Mouse (Mus musculus): ENCODE results near the gene Mtch1. TPM values are rescaled to one million over a fixed set of nuclear protein-coding genes. Genes with fewer than 3 reads are reported as not detected.
A peak's percentile ranks its signal among the peaks of the same experiment; 100 is the strongest.

Mtch1 gene
- polyA plus RNA-seq, 1 experiment from 2014 or later = 189 TPM

DNA sequence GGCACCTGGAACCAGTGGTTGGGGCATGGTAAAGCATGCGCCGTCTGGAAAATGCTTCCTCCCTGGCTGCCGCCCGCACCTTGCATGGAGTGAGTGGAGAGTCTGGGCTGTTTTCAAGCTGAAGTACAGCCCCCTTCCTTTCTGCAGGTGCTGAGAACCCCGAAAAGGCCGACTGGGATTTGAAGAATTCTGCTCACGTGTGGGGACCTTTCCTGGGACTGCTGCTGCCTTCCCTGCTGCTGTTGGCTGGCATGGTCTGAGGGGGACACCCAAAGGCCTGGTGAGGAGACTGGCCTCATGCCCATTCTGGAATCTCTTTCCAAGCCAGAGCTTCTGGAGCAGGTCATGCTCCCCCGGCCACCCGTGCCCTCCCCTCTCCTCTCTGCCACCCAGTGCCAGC is 20.0 kb downstream of the Mtch1 start:
- Histone ChIP-seq H3K9ac (ENCODE audit: low read length) (no peak overlapping the region), H3K27me3 (ENCODE audit: control insufficient read depth, insufficient read depth, low read length) (no peaks in the 10 kb centered on the region), H3K36me3 (ENCODE audit: control insufficient read depth, insufficient read depth, low read length) (peaks cover 11% of the 10 kb centered on the region), H3K4me3 (ENCODE audit: low read depth, low read length) (no peak overlapping the region), H3K4me1 (replicated peaks; ENCODE audit: control insufficient read depth, insufficient read depth) (0 out of 2 replicates have a peak, but pooled peaks cover 2% of the 10 kb centered on the region), H3K9me3 (ENCODE audit: control insufficient read depth, low read length) (no peaks in the 10 kb centered on the region), H3K27ac (replicated peaks) (no peak overlapping the region), H3K4me2 (replicated peaks; ENCODE audit: low read depth) (no peak overlapping the region)
- TF ChIP-seq CTCF (IDR thresholded peaks at IDR 0.05; ENCODE audit: low read depth) (no peak), EP300 (optimal IDR thresholded peaks at IDR 0.05) (no peak)
- ATAC-seq (ENCODE audit: low FRiP score, low TSS enrichment) (no peak), DNase-seq (ENCODE audit: low spot score) (no peak)
- 83% methylated on average over 9 of the region's 9 CpGs for WGBS

DNA sequence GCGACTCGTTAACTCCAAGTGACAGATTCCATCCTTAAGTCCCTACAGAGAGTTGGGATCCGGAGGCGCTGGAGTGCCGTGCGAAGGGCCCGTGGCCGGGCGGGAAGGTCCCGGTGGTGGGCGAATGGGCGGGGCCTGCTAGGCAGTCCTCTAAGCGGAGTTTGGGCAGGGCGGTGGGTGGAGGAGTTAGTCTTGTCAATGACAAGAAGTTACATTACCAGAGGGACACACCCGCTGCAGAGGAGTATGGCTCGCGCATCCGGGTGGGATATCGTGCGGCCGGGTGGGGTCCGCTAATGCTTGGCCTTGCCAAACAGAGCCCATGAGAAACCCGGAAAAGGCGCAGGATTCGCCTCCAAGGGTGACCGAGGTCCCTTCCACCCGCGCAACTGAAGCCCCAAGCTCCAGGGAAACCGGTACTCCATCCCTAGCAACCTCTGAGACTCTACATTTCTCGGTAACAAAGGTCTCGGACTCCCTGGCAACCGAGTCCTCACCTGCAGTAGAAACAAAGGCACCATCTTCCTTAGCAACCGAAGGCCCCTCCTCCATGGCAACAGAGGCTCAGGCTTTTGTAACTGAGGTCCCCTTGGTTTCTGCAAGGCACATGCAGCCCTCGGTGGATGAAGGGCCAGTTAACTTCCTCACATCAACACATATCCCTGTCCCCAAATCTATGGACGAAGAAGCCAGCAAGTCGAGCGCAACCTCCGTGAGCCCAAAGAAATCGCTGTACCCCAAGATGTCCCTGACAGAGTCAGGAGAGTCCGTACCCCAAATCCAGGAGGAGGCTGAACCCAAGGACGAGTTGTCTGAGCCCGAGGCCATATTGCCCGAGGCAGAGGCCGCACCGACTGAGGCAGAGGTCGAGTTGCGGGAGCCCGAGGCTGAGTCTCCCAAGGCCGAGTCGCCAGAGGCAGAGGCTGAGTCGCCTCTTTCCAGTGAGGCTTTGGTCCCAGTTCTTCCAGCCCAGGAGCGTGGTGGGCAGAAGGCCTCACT is 20.9 kb downstream of the Mtch1 start:
- ATAC-seq (ENCODE audit: low FRiP score, low TSS enrichment) = no peak
- no peak for TF ChIP-seq EP300 (optimal IDR thresholded peaks at IDR 0.05)
- no peak for TF ChIP-seq CTCF (IDR thresholded peaks at IDR 0.05; ENCODE audit: low read depth)
- peak overlapping the region; percentile 20 for H3K4me3 ChIP-seq (ENCODE audit: low read depth, low read length)
- H3K9ac ChIP-seq (ENCODE audit: low read length) = no peak overlapping the region
- WGBS = 30% methylated on average over 52 of the region's 52 CpGs
- H3K27ac ChIP-seq (replicated peaks) = no peak overlapping the region
- H3K27me3 ChIP-seq (ENCODE audit: control insufficient read depth, insufficient read depth, low read length) = no peaks in the 10 kb centered on the region
- H3K4me1 ChIP-seq (replicated peaks; ENCODE audit: control insufficient read depth, insufficient read depth) = 0 out of 2 replicates have a peak, but pooled peaks cover 2% of the 10 kb centered on the region
- DNase-seq (ENCODE audit: low spot score) = no peak
- no peaks in the 10 kb centered on the region for H3K9me3 ChIP-seq (ENCODE audit: control insufficient read depth, low read length)
- peaks cover 4% of the 10 kb centered on the region; the same call in 1 of the 2 replicates for H3K36me3 ChIP-seq (ENCODE audit: control insufficient read depth, insufficient read depth, low read length)
- peak overlapping the region; percentile 44 for H3K4me2 ChIP-seq (replicated peaks; ENCODE audit: low read depth)

DNA sequence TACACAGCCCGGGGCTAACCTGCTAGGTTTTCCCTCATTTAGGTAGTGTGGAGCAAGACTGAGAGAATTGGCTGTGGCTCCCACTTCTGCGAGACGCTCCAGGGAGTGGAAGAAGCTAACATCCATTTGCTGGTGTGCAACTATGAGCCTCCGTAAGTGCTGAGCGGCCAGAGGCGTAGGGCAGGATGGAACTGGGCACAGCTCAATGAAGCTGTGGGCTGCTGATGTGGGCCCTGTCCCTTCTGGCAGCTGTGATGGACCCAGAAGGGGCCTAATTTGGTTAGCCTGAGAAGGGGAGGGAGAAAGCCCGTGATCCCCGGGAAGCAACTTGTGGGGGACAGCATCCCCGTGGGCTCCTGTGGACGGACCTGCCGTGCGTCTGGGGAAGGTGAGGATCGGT is 21.9 kb downstream of the Mtch1 start:
- H3K27me3 ChIP-seq (ENCODE audit: control insufficient read depth, insufficient read depth, low read length) = no peaks in the 10 kb centered on the region
- TF ChIP-seq CTCF (IDR thresholded peaks at IDR 0.05; ENCODE audit: low read depth) (no peak), EP300 (optimal IDR thresholded peaks at IDR 0.05) (no peak)
- H3K4me3 ChIP-seq (ENCODE audit: low read depth, low read length) = no peak overlapping the region
- 0 out of 2 replicates have a peak, but pooled peaks cover 2% of the 10 kb centered on the region for H3K4me1 ChIP-seq (replicated peaks; ENCODE audit: control insufficient read depth, insufficient read depth)
- 87% methylated on average over 13 of the region's 13 CpGs for WGBS
- H3K27ac ChIP-seq (replicated peaks) = no peak overlapping the region
- no peaks in the 10 kb centered on the region for H3K36me3 ChIP-seq (ENCODE audit: control insufficient read depth, insufficient read depth, low read length)
- no peaks in the 10 kb centered on the region for H3K9me3 ChIP-seq (ENCODE audit: control insufficient read depth, low read length)
- ATAC-seq (ENCODE audit: low FRiP score, low TSS enrichment) (no peak), DNase-seq (ENCODE audit: low spot score) (no peak)
- H3K4me2 ChIP-seq (replicated peaks; ENCODE audit: low read depth) = no peak overlapping the region
- H3K9ac ChIP-seq (ENCODE audit: low read length) = no peak overlapping the region

DNA sequence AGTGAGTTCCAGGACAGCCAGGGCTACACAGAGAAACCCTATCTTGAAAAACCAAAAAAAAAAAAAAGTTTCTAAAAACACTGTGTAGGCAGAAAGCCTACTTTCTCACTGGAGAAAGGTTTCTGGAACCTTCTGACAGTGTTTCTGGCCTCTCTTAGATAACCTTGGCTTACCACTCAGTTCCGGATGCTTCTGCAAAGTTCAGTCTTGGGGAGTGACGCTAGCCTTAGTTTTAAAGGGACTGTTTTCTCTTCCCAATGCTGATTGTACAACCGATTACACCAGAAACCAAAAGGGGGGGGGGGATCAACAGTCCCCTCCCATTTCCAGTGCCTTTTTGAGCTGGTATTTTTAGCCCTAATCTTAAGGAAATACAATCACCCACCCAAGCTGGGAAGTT is 24.1 kb downstream of the Mtch1 start:
- Histone ChIP-seq H3K36me3 (ENCODE audit: control insufficient read depth, insufficient read depth, low read length) (no peaks in the 10 kb centered on the region), H3K9ac (ENCODE audit: low read length) (no peak overlapping the region), H3K9me3 (ENCODE audit: control insufficient read depth, low read length) (no peaks in the 10 kb centered on the region), H3K27me3 (ENCODE audit: control insufficient read depth, insufficient read depth, low read length) (no peaks in the 10 kb centered on the region), H3K4me3 (ENCODE audit: low read depth, low read length) (no peak overlapping the region), H3K4me2 (replicated peaks; ENCODE audit: low read depth) (no peak overlapping the region), H3K4me1 (replicated peaks; ENCODE audit: control insufficient read depth, insufficient read depth) (0 out of 2 replicates have a peak, but pooled peaks cover 2% of the 10 kb centered on the region), H3K27ac (replicated peaks) (no peak overlapping the region)
- ATAC-seq (ENCODE audit: low FRiP score, low TSS enrichment) = no peak
- no peak for DNase-seq (ENCODE audit: low spot score)
- 84% methylated on average over 3 of the region's 3 CpGs for WGBS
- no peak for TF ChIP-seq EP300 (optimal IDR thresholded peaks at IDR 0.05)
- no peak for TF ChIP-seq CTCF (IDR thresholded peaks at IDR 0.05; ENCODE audit: low read depth)

DNA sequence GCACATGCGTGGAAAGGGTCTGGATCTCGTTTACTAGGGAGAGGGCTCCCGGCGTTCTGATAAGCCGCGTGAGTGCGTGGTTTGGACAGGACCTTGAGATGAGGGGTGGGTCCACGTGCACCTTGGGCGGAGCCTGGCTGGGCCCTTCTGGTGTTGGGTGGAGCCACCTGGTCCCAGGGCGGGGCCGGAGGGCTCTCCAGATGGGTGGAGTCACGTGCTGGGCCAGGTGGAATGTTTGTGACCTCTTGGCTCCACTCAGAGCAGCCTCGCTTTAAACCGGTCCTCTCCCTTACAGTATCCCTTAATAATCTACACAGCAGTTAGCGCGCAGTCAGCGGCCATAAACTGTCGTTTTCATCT is 25.2 kb downstream of the Mtch1 start:
- 0 out of 2 replicates have a peak, but pooled peaks cover 2% of the 10 kb centered on the region for H3K4me1 ChIP-seq (replicated peaks; ENCODE audit: control insufficient read depth, insufficient read depth)
- H3K4me2 ChIP-seq (replicated peaks; ENCODE audit: low read depth) = peak overlapping the region; percentile 31
- H3K36me3 ChIP-seq (ENCODE audit: control insufficient read depth, insufficient read depth, low read length) = no peaks in the 10 kb centered on the region
- ATAC-seq (ENCODE audit: low FRiP score, low TSS enrichment) = peak; percentile 76
- H3K9ac ChIP-seq (ENCODE audit: low read length) = no peak overlapping the region
- no peaks in the 10 kb centered on the region for H3K9me3 ChIP-seq (ENCODE audit: control insufficient read depth, low read length)
- 31% methylated on average over 18 of the region's 18 CpGs for WGBS
- DNase-seq (ENCODE audit: low spot score) = peak; percentile 85
- H3K27ac ChIP-seq (replicated peaks) = no peak overlapping the region
- no peak overlapping the region; the same call in 1 of the 2 replicates for H3K4me3 ChIP-seq (ENCODE audit: low read depth, low read length)
- H3K27me3 ChIP-seq (ENCODE audit: control insufficient read depth, insufficient read depth, low read length) = no peaks in the 10 kb centered on the region
- no peak for TF ChIP-seq EP300 (optimal IDR thresholded peaks at IDR 0.05)
- TF ChIP-seq CTCF (IDR thresholded peaks at IDR 0.05; ENCODE audit: low read depth) = no peak

Data from stomach, postnatal 0 days (tissue).